Mouse (Mus musculus) thymus, adult 2 months (tissue): ENCODE measurements around the gene Anln.

Experiments
- CTCF ChIP-seq: fragments of 200-500 bp; IDR thresholded peaks from 2 replicates; pipeline ENCODE4 v1.5.1; 2012; ENCODE audit warnings: mild to moderate bottlenecking, control low read depth, low read length, moderate library complexity, borderline replicate concordance; ENCODE audit not compliant: control insufficient read depth, poor library complexity, insufficient read depth; ENCODE audit errors: extremely low read depth
- POLR2A ChIP-seq: fragments of 200-500 bp; IDR thresholded peaks from 2 replicates; pipeline ENCODE4 v1.6.1; 2012; ENCODE audit warnings: mild to moderate bottlenecking, low read length, control low read depth, moderate library complexity; ENCODE audit not compliant: control insufficient read depth, poor library complexity, insufficient read depth; ENCODE audit errors: extremely low read depth

DNA sequence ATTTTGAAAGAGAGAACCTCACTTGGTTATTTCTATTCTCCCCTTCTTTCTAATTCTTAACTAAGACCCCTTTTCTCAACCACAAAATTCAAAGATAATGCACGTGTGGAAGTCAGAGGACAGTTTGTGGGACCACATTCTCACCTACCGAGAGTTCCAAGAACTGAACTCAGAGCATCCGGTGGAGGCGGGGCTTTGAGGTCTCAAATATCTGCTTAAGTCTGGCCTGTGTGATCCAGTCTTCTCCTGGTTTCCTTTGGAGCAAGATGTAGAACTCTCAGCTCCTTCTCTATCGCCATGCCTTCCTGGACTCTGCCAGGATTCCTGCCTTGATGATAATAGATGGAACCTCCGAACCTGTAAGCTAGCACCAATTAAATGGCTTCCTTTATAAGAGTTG is 13.0 kb upstream of the Anln start:
- no peak for TF ChIP-seq POLR2A
- no peak for TF ChIP-seq CTCF
